Mouse (Mus musculus) layer of hippocampus, adult 11-12 months (tissue): ENCODE results near the gene D430042O09Rik.

ENCODE experiments used
- DNase-seq: peaks from one replicate; pipeline ENCODE4 v3.0.0; 2022; ENCODE audit warnings: low spot score

D430042O09Rik gene

GRCm38 (mm10) chr7:125740521-125740920 lies 32.8 kb downstream of the D430042O09Rik start:
- DNase-seq, result no peak

- DNase-seq, result no peak
Measured at GRCm38 (mm10) chr7:125741271-125741703, 33.6 kb downstream of the D430042O09Rik start.

GRCm38 (mm10) chr7:125744774-125745173 lies 37.1 kb downstream of the D430042O09Rik start:
- DNase-seq, result no peak

- DNase-seq, result no peak
Measured at GRCm38 (mm10) chr7:125746621-125747315, 39.1 kb downstream of the D430042O09Rik start.

- no peak for DNase-seq
Measured at GRCm38 (mm10) chr7:125747316-125747690, 39.6 kb downstream of the D430042O09Rik start.

GRCm38 (mm10) chr7:125748186-125748585 lies 40.5 kb downstream of the D430042O09Rik start:
- no peak for DNase-seq

GRCm38 (mm10) chr7:125752699-125753325 lies 45.1 kb downstream of the D430042O09Rik start:
- no peak for DNase-seq

GRCm38 (mm10) chr7:125753326-125753715 lies 45.6 kb downstream of the D430042O09Rik start:
- no peak for DNase-seq

GRCm38 (mm10) chr7:125756806-125757205 lies 49.1 kb downstream of the D430042O09Rik start:
- no peak for DNase-seq

GRCm38 (mm10) chr7:125757896-125758623 lies 50.4 kb downstream of the D430042O09Rik start:
- no peak for DNase-seq

- DNase-seq, result no peak
Measured at GRCm38 (mm10) chr7:125762289-125762688, 54.6 kb downstream of the D430042O09Rik start.

- DNase-seq, result peak; percentile 16
Measured at GRCm38 (mm10) chr7:125762883-125763830, 55.5 kb downstream of the D430042O09Rik start.

GRCm38 (mm10) chr7:125764373-125764772 lies 56.7 kb downstream of the D430042O09Rik start:
- no peak for DNase-seq

- peak; percentile 82 for DNase-seq
Measured at GRCm38 (mm10) chr7:125766976-125767831, 59.5 kb downstream of the D430042O09Rik start.

GRCm38 (mm10) chr7:125772961-125773571 lies 65.4 kb downstream of the D430042O09Rik start:
- peak; percentile 35 for DNase-seq

- no peak for DNase-seq
Measured at GRCm38 (mm10) chr7:125783206-125783605, 75.5 kb downstream of the D430042O09Rik start.

- DNase-seq, result no peak
Measured at GRCm38 (mm10) chr7:125786105-125786504, 78.4 kb downstream of the D430042O09Rik start.

- DNase-seq, result no peak
Measured at GRCm38 (mm10) chr7:125787046-125787445, 79.4 kb downstream of the D430042O09Rik start.

- no peak for DNase-seq
Measured at GRCm38 (mm10) chr7:125790039-125790438, 82.4 kb downstream of the D430042O09Rik start.

GRCm38 (mm10) chr7:125806571-125806970 lies 98.9 kb downstream of the D430042O09Rik start:
- no peak for DNase-seq
